Mouse (Mus musculus): ENCODE measurements around the gene Scin.

GRCm38 (mm10) chr12:40140706-40141105, 6.7 kb upstream of the Scin start:
- TF ChIP-seq CTCF (IDR thresholded peaks at IDR 0.05; ENCODE audit: control insufficient read depth, insufficient read depth, insufficient read length) (no peak), MYOD1 (IDR thresholded peaks at IDR 0.05; ENCODE audit: control insufficient read depth, insufficient read length, low read depth) (no peak), MAX (IDR thresholded peaks at IDR 0.05) (no peak), CEBPB (IDR thresholded peaks at IDR 0.05; ENCODE audit: low read depth) (no peak), FOSL1 (IDR thresholded peaks at IDR 0.05; ENCODE audit: insufficient read depth, low read length, poor library complexity, severe bottlenecking) (no peak), USF1 (IDR thresholded peaks at IDR 0.05; ENCODE audit: low read depth) (no peak)

Data from C2C12 (cell line).